9 mouse cellular contexts compared by ENCODE assay signal in genomic region chr7:71705426-71706050, GRCm38 (mm10).
DNase-seq lines count a peak whose midpoint lies in the region; ATAC-seq and TF ChIP-seq lines count a peak whose summit lies in the region.
"Had no signal": no experiment of that assay in that cellular context is flagged by ENCODE, and none has a peak within 500 bp of the region (broad histone marks: within the 10 kb centered on the region; RNA-seq: fewer than 3 reads in every experiment).

No protein-coding gene starts in this region.

- TF ChIP-seq CTCF in left cerebral cortex, adult 2 months (IDR thresholded peaks at IDR 0.05) = no peak; the same call in 1 of the 2 replicates
- TF ChIP-seq CTCF in lung, embryonic 14.5 days (IDR thresholded peaks at IDR 0.05; ENCODE audit: low read depth) = no peak

- H3K36me3 ChIP-seq in embryonic facial prominence, embryonic 14.5 days (ENCODE audit: control insufficient read depth, insufficient read depth, low read length) = no peaks in the 10 kb centered on the region
- H3K36me3 ChIP-seq in heart, embryonic 10.5 days = no peaks in the 10 kb centered on the region
- no peaks in the 10 kb centered on the region for H3K36me3 ChIP-seq in lung, embryonic 14.5 days (ENCODE audit: insufficient read depth)

- peak overlapping the region; percentile 55 for H3K4me3 ChIP-seq in left cerebral cortex, adult 2 months
- H3K4me3 ChIP-seq in embryonic facial prominence, embryonic 14.5 days (ENCODE audit: low read depth, low read length) = peak overlapping the region; percentile 63
- peak overlapping the region; percentile 70 for H3K4me3 ChIP-seq in heart, embryonic 10.5 days
- peak overlapping the region; percentile 50 for H3K4me3 ChIP-seq in lung, embryonic 14.5 days (ENCODE audit: low read depth, low read length)
- H3K4me3 ChIP-seq: myocyte had no signal

- peak overlapping the region; percentile 96 for H3K4me2 ChIP-seq in embryonic facial prominence, embryonic 14.5 days (ENCODE audit: low read depth, low read length)
- H3K4me2 ChIP-seq in lung, embryonic 14.5 days = peak overlapping the region; percentile 93

- H3K9ac ChIP-seq in embryonic facial prominence, embryonic 14.5 days (ENCODE audit: low read depth, low read length) = peak overlapping the region; percentile 76
- peak overlapping the region; percentile 62 for H3K9ac ChIP-seq in lung, embryonic 14.5 days

- H3K27ac ChIP-seq in left cerebral cortex, adult 2 months = no peak overlapping the region
- no peak overlapping the region for H3K27ac ChIP-seq in embryonic facial prominence, embryonic 14.5 days (replicated peaks; ENCODE audit: low read depth, low read length)
- H3K27ac ChIP-seq in heart, embryonic 10.5 days = peak overlapping the region; percentile 92
- H3K27ac ChIP-seq in lung, embryonic 14.5 days (ENCODE audit: low read depth) = peak overlapping the region; percentile 54; the same call in 1 of the 2 replicates

- peak; percentile 83 for ATAC-seq in embryonic facial prominence, embryonic 14.5 days (ENCODE audit: low read depth)
- peak; percentile 84 for ATAC-seq in lung, embryonic 14.5 days (ENCODE audit: insufficient read depth)

- H3K4me1 ChIP-seq in embryonic facial prominence, embryonic 14.5 days (ENCODE audit: control insufficient read depth, insufficient read depth, low read length) = no peaks in the 10 kb centered on the region
- peaks cover 23% of the 10 kb centered on the region; the same call in 1 of the 2 replicates for H3K4me1 ChIP-seq in heart, embryonic 10.5 days
- peaks cover 8% of the 10 kb centered on the region; the same call in 1 of the 2 replicates for H3K4me1 ChIP-seq in lung, embryonic 14.5 days (ENCODE audit: insufficient read depth)

- H3K9me3 ChIP-seq in embryonic facial prominence, embryonic 14.5 days (ENCODE audit: control insufficient read depth, low read length) = no peaks in the 10 kb centered on the region
- H3K9me3 ChIP-seq in heart, embryonic 10.5 days = no peaks in the 10 kb centered on the region
- H3K9me3 ChIP-seq in lung, embryonic 14.5 days (ENCODE audit: low read depth, low read length) = no peaks in the 10 kb centered on the region

- 2% methylated on average over 30 of the region's 59 CpGs for WGBS in embryonic facial prominence, embryonic 14.5 days
- WGBS in heart, embryonic 10.5 days = 1% methylated on average over 59 of the region's 59 CpGs
- WGBS in lung, embryonic 14.5 days = 1% methylated on average over 59 of the region's 59 CpGs

- H3K27me3 ChIP-seq in embryonic facial prominence, embryonic 14.5 days (replicated peaks; ENCODE audit: control insufficient read depth, insufficient read depth, low read length) = no peaks in the 10 kb centered on the region; the same call in 1 of the 2 replicates
- peaks cover 12% of the 10 kb centered on the region for H3K27me3 ChIP-seq in heart, embryonic 10.5 days (ENCODE audit: insufficient read depth, poor library complexity, severe bottlenecking)
- H3K27me3 ChIP-seq in lung, embryonic 14.5 days (ENCODE audit: insufficient read depth, low read length) = no peaks in the 10 kb centered on the region

- peak; percentile 21 to 27 for DNase-seq in left cerebral cortex, adult 2 months (ENCODE audit: extremely low spot score in 1 of 2, low spot score in 2 of 2)
- DNase-seq in left cerebral cortex, adult 11 months (ENCODE audit: low spot score) = no peak
- DNase-seq in embryonic facial prominence, embryonic 14.5 days (ENCODE audit: low spot score) = peak; percentile 50
- peak; percentile 76 for DNase-seq in heart, embryonic 10.5 days (ENCODE audit: low spot score)
- peak; percentile 62 for DNase-seq in kidney, adult 9 months
- DNase-seq in lung, embryonic 14.5 days = peak; percentile 81
- DNase-seq in ovary, postnatal 36 days (ENCODE audit: low spot score) = peak; percentile 49
- DNase-seq in natural killer cell, adult 2 months (ENCODE audit: low spot score in 2 of 2) = no peak

- intact Hi-C loops in left cerebral cortex, adult 2 months (cut with DNase I) = no loop called here

Comparison
In these comparisons a context has a peak if more than half of its experiments do, and no peak if none do; other contexts are left out.
1. DNase-seq: peak in left cerebral cortex, adult 2 months (2 of 2), embryonic facial prominence, embryonic 14.5 days (single experiment), heart, embryonic 10.5 days (single experiment), kidney, adult 9 months (single experiment), lung, embryonic 14.5 days (single experiment) and ovary, postnatal 36 days (single experiment); none in left cerebral cortex, adult 11 months (single experiment) and natural killer cell, adult 2 months (0 of 2).
2. H3K27ac ChIP-seq: peak in heart, embryonic 10.5 days (single experiment) and lung, embryonic 14.5 days (single experiment); none in left cerebral cortex, adult 2 months (single experiment) and embryonic facial prominence, embryonic 14.5 days (single experiment).
3. Peak in every context shown above with its lines, with median percentiles within 50 percentile points of each other: H3K4me3 ChIP-seq.